Mouse (Mus musculus) heart, postnatal 4 days (tissue): ENCODE measurements at regions not wholly inside any gene's neighbourhood (a gene's known extent, or its start where the extent isn't known, plus 50 kb on each side); places are given as distances from the start of the nearest gene placed in this dataset.
A peak's percentile ranks its signal among the peaks of the same experiment; 100 is the strongest.

Experiments used
- DNase-seq: peaks from one replicate; pipeline ENCODE4 v3.0.0; 2021

GRCm38 (mm10) chr13:94708786-94709185, 79.9 kb upstream of the Tbca start:
- DNase-seq: no peak

- DNase-seq: peak; percentile 56
These were observed 78.8 kb upstream of the Tbca start for GRCm38 (mm10) chr13:94709691-94710573.

- DNase-seq: peak; percentile 15
These were observed 78.0 kb upstream of the Tbca start for GRCm38 (mm10) chr13:94710574-94711172.

- no peak for DNase-seq
These were observed 75.3 kb upstream of the Tbca start for GRCm38 (mm10) chr13:94713451-94713850.

- no peak for DNase-seq
These were observed 67.1 kb upstream of the Tbca start for GRCm38 (mm10) chr13:94721625-94722024.
